Mouse (Mus musculus) limb, embryonic 14.5 days (tissue): Measurements from ENCODE around the gene Actc1. TPM values are rescaled to one million over a fixed set of nuclear protein-coding genes. Genes with fewer than 3 reads are reported as not detected.

Source experiments
- ATAC-seq: fragments of 200-750 bp; cut with Nextera tagmentation; 2 replicates; pipeline ENCODE4 v1.8.0; 2017; ENCODE audit warnings: low read depth, moderate number of reproducible peaks, moderate TSS enrichment; ENCODE audit not compliant: low FRiP score
- DNase-seq: peaks from one replicate; pipeline ENCODE4 v3.0.0-alpha.2; 2015; ENCODE audit warnings: low spot score
- H3K27ac ChIP-seq: fragments of 300-500 bp; sonication (generic); replicated peaks from 2 replicates; pipeline ENCODE4 v1.5.1; 2014; ENCODE audit warnings: low read depth, mild to moderate bottlenecking, low read length, moderate library complexity, mixed read lengths
- H3K27me3 ChIP-seq: fragments of 300-500 bp; sonication (generic); 2 replicates; pipeline ENCODE4 v1.6.1; 2014; ENCODE audit warnings: low read length, mixed read lengths; ENCODE audit not compliant: control insufficient read depth, insufficient read depth
- H3K36me3 ChIP-seq: fragments of 300-500 bp; sonication (generic); 2 replicates; pipeline ENCODE4 v1.6.1; 2014; ENCODE audit warnings: mild to moderate bottlenecking, low read length, moderate library complexity, mixed read lengths; ENCODE audit not compliant: control insufficient read depth, insufficient read depth
- H3K4me1 ChIP-seq: fragments of 300-500 bp; sonication (generic); 2 replicates; pipeline ENCODE4 v1.6.1; 2014; ENCODE audit warnings: antibody characterized with exemption, low read length, mixed read lengths; ENCODE audit not compliant: control insufficient read depth, insufficient read depth
- H3K4me2 ChIP-seq: fragments of 300-500 bp; sonication (generic); replicated peaks from 2 replicates; pipeline ENCODE4 v1.6.1; 2014; ENCODE audit warnings: low read depth, mild to moderate bottlenecking, low read length, moderate library complexity; ENCODE audit not compliant: severe bottlenecking
- H3K4me3 ChIP-seq: fragments of 300-500 bp; sonication (generic); replicated peaks from 2 replicates; pipeline ENCODE4 v1.5.1; 2014; ENCODE audit warnings: low read length
- H3K9ac ChIP-seq: fragments of 300-500 bp; sonication (generic); 2 replicates; pipeline ENCODE4 v1.6.1; 2014; ENCODE audit warnings: mild to moderate bottlenecking, low read depth, low read length, moderate library complexity; ENCODE audit not compliant: severe bottlenecking
- H3K9me3 ChIP-seq: fragments of 300-500 bp; sonication (generic); 2 replicates; pipeline ENCODE4 v1.6.1; 2016; ENCODE audit warnings: low read length; ENCODE audit not compliant: control insufficient read depth
- POLR2A ChIP-seq: fragments of 200-500 bp; IDR thresholded peaks from 2 replicates; pipeline ENCODE4 v1.8.0; 2012; ENCODE audit warnings: inconsistent platforms, mild to moderate bottlenecking, moderate library complexity, borderline replicate concordance; ENCODE audit not compliant: insufficient read depth, insufficient read length; ENCODE audit errors: extremely low read depth
- WGBS: fragments of 180-500 bp; shearing (Covaris S2); extraction: QIAGEN DNeasy Blood & Tissue Kit; methylation state at CpG from one replicate; pipeline ENCODE4 v1.1.7; 2014; 5-methylcytosine and 5-hydroxymethylcytosine counted together
- polyA plus RNA-seq, 2 experiments: library from polyadenylated mRNA; depleted of rRNA in 1 of 2; stranded (reverse) in 1 of 2; unstranded in 1 of 2; fragments of >200 nt; fragmentation: Nextera tagmentation in 1 of 2; extraction: Ambion mirVana in 1 of 2; gene quantifications; 2 replicates each; pipeline versions ENCODE4 v1.2.1 to v1.2.3; 2012 to 2014

Actc1 gene
- polyA plus RNA-seq (2012; rRNA removed): 1,344 and 1,405 TPM in 2 replicates
- 905 and 1,255 TPM in 2 replicates for polyA plus RNA-seq (2014; fragmentation: Nextera tagmentation; extraction: Ambion mirVana)

- Histone ChIP-seq H3K4me1 (peaks cover 5% of the 10 kb centered on the region), H3K4me2 (no peak within 1 kb of the TSS), H3K9ac (no peak within 1 kb of the TSS), H3K27me3 (no peaks in the 10 kb centered on the region), H3K9me3 (no peaks in the 10 kb centered on the region), H3K36me3 (no peaks in the 10 kb centered on the region), H3K27ac (no peak within 1 kb of the TSS), H3K4me3 (no peak within 1 kb of the TSS)
- peak; percentile 81 for ATAC-seq
- TF ChIP-seq POLR2A: no peak
- 25% methylated on average over 13 of the region's 14 CpGs for WGBS
- peak; percentile 39 for DNase-seq
Measured at GRCm38 (mm10) chr2:114052696-114053598, at the start of gene Actc1. TSS of gene Actc1 (minus strand) at chr2:114053548.

DNA sequence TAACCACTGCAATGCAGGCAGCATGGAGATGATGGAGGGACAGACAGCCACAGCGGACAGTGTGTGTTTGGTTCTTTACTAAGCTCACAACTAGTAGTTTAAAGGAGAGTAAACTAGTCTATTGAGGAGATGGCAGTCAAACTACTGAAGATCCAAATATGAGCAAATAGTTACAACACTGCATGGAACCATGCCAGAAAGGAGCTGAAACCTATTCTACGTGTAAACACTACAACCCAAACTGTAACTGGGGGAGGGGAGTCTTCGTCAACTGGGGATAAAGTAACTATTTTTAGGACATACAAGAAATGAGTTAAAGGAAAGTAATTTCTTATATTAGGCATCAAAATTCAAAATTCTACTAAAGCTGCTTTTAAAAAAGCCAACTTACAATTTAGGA is 49.1 kb upstream of the Actc1 start:
- 85% methylated on average over 3 of the region's 3 CpGs for WGBS
- Histone ChIP-seq H3K27me3 (no peaks in the 10 kb centered on the region), H3K27ac (no peak overlapping the region), H3K4me1 (no peaks in the 10 kb centered on the region), H3K4me3 (no peak overlapping the region), H3K9me3 (no peaks in the 10 kb centered on the region), H3K4me2 (no peak overlapping the region), H3K36me3 (peaks cover 76% of the 10 kb centered on the region), H3K9ac (no peak overlapping the region)
- DNase-seq (no peak), ATAC-seq (no peak)
- TF ChIP-seq POLR2A: no peak

DNA sequence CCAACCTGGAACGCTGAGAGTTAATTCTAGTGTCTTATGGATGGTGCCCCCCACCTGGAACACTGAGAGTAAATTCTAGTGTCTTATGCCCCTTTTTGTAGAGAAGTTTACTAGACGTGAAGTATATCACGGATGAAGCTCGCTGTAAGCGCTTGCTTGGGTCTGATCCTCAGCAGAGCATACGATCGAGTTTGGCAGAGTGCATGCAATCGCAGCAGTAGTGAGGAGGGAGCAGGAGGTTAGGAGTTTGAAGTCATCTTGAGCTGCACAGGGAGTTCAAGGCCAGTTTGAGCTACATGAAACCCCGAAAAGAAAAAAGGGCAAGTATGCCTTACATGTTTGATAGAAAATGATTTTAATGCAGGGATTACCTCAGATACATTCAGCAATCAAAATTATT is 47.5 kb upstream of the Actc1 start:
- no peak overlapping the region for H3K4me3 ChIP-seq
- no peak for TF ChIP-seq POLR2A
- no peak overlapping the region for H3K27ac ChIP-seq
- H3K9me3 ChIP-seq: no peaks in the 10 kb centered on the region
- DNase-seq (no peak), ATAC-seq (no peak)
- WGBS: 84% methylated on average over 9 of the region's 9 CpGs
- peaks cover 63% of the 10 kb centered on the region for H3K36me3 ChIP-seq
- H3K27me3 ChIP-seq: no peaks in the 10 kb centered on the region
- H3K9ac ChIP-seq: no peak overlapping the region
- no peak overlapping the region for H3K4me2 ChIP-seq
- H3K4me1 ChIP-seq: no peaks in the 10 kb centered on the region

DNA sequence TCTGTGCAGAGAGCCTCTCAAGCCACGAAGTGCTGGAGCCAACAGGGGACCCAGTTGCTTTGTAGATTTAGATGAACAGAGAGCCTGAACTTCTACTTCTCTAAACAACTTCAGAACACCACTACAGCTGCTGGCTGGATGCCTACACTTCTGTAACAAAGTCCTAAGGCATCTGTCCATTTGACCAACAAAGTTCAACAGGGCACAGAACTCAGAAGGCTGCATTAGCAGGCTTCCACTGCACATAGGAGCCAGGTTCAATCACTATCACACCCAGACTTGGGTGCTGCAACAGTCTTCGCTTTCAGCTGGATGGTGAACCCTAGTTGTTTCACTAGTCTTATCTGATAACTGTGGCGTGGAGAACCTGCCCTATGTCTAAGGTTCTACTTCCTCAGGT is 46.5 kb upstream of the Actc1 start:
- no peak overlapping the region for H3K9ac ChIP-seq
- ATAC-seq (no peak), DNase-seq (no peak)
- no peaks in the 10 kb centered on the region for H3K4me1 ChIP-seq
- no peaks in the 10 kb centered on the region for H3K9me3 ChIP-seq
- 96% methylated on average over 3 of the region's 3 CpGs for WGBS
- H3K27me3 ChIP-seq: no peaks in the 10 kb centered on the region
- H3K36me3 ChIP-seq: peaks cover 54% of the 10 kb centered on the region
- no peak overlapping the region for H3K4me3 ChIP-seq
- no peak for TF ChIP-seq POLR2A
- H3K27ac ChIP-seq: no peak overlapping the region
- H3K4me2 ChIP-seq: no peak overlapping the region

GRCm38 (mm10) chr2:114099109-114099508 is 45.8 kb upstream of the Actc1 start:
- H3K4me2 ChIP-seq: no peak overlapping the region
- H3K36me3 ChIP-seq: peaks cover 47% of the 10 kb centered on the region
- 95% methylated on average over 5 of the region's 5 CpGs for WGBS
- ATAC-seq (no peak), DNase-seq (no peak)
- no peaks in the 10 kb centered on the region for H3K4me1 ChIP-seq
- H3K9ac ChIP-seq: no peak overlapping the region
- H3K27ac ChIP-seq: no peak overlapping the region
- H3K27me3 ChIP-seq: no peaks in the 10 kb centered on the region
- no peak for TF ChIP-seq POLR2A
- no peaks in the 10 kb centered on the region for H3K9me3 ChIP-seq
- no peak overlapping the region for H3K4me3 ChIP-seq
